Mouse (Mus musculus) embryo, embryonic 9.5 days (tissue): Measurements from ENCODE around the gene Shq1.

Source experiments
- DNase-seq: peaks from one replicate; pipeline ENCODE4 v3.0.0-alpha.2; 2017; ENCODE audit errors: extremely low spot score

Gene Shq1

DNA sequence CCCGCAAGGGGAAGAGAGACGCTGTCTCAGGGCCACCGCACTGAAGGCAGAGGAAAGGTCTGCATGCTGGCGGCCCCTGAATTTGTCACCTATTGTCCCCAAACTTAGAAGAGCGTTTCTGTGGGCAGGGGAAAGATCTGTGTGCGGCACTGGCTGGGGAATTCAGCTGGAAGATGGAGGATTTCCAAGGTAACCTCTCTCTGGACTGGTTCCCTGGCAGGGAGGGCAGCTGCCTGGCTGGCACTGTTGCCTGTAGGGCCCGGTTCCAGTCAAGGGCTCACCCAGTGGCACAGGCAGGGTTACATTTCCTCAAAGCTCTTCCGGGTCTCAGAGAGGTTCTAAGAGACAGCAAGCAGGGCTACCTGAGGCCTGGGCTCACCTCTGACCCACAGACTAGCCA, 138.6 kb downstream of the Shq1 start:
- DNase-seq, result no peak

DNA sequence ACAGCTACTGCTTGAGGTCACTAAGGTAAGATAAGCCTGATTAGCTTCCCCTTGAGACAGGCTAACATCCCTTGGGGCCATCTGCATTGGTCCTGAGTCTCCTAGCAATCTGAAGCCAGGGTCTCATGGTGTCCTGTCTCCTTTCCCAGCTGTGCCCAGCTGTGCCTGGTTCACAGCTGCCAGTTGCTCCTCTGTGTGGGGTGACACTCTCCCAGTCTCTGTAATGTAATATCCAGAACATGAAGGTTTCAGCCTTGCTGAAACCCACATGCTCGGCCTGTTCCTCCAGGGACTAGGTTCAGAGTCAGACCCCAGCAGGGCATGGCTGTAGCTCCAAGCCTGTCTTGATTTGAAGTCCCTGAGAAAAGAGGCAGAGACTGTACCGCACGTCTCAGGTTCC, 141.3 kb downstream of the Shq1 start:
- DNase-seq, result no peak

DNA sequence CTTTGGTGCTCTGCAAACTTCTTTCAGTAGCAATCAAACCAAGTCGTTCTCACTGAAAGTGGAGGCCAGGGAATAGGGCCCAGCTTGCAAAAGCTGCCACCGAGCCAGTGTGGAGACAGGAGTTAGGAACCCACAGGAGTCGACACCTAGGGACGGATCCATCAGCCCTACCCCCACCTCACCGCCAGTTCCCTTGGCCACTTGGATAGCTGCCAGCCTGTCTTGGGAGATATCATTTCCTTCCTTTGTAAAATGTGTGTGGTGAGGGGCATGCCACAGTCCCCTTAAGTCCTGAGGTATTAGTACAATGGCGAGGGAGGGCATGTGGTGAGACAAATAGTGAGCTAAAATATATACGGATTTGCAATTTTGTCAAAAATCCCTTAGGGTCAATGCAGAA, 142.4 kb downstream of the Shq1 start:
- no peak for DNase-seq

DNA sequence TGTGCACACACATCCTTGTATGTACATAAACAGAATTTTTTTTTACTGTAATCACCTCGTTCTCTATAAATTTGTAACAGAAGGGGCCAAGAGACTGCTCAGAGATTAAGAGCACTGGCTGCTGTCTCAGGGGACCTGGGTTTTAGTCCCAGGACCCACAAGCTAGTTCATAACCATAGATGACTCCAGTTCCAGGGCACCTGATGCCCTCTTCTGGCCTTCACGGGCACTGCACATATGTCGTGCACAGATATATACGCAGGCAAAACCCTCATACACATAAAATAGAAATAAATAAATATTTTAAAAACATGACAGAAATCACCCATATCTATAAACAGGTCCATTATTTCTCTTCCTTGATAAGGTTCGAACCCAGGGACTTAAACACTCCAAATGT, 143.0 kb downstream of the Shq1 start:
- no peak for DNase-seq

DNA sequence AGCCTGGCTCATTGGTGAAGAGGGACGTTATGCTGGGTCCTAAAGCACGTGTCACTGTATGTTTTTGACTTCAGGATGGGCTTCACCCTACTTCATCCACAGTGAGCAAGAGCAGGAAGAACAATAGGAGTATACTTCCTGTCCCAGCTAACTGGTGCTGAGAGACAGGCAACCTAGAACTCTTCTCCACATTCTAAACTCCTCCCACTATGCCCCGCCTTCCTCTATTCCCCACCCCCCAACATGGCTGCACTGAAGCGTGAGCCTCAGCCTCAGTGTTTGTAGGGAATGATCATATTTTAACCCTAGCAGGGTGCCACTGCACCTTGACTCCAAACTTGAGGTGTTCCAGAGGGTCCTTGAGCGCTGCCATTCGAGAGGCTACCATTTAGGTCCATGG, 143.8 kb downstream of the Shq1 start:
- no peak for DNase-seq

DNA sequence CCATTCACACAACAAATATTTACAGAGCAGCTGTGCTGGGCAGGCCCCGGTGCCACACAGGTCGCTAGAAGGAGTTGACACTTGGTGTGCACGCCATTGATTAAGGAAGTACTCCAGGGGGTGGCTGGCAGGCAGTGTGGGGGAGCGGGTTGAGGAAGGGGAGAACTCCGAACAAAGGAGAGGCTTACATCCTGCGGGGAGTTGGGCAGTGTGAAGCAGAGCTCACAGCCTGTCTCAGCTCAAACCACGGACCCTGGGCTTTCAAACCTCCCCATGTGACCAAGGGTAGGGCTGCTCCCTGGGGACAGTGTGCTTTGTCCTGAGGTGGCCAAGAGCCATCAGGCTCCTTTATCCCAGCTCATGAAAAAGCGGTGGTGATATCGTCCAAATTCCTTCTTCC, 144.9 kb downstream of the Shq1 start:
- peak; percentile 39 for DNase-seq

DNA sequence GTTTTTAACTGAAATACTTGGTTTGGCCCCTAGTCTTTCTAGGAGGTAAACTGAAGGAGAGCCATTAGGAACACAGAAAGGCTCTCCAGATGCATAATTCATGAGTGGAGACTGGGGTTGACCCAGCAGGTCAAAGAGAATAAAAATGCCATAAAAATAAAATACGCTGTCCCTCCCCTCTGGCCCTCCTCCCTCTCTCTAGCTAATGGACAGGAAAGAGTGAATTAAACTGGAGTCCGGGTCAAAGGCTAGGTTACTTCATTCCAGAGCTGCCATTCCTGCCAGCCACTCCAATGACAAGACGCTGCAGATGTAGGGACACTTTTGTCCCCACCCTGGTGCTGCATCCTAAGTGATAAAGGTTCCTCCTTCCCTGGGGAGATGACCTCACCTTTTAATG, 145.5 kb downstream of the Shq1 start:
- peak; percentile 64 for DNase-seq

DNA sequence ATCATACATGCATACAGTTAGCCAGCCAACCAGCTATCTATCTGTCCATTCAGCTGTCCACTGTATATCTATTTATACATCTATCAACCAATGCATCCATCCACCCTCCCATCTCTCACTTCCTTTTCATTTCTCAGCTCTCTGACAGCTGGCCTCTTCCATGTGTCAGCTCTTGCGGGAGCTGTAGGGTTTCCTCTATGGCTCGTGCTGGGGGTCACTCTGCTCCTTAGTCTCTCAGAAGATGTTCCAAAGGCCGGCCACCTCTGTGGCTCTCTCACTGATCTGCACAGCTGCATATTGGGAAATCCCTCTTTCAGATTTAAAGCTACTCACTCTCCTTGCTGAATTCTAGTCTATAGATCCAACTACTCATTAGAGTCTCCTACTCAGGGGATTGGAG, 148.5 kb downstream of the Shq1 start:
- no peak for DNase-seq

DNA sequence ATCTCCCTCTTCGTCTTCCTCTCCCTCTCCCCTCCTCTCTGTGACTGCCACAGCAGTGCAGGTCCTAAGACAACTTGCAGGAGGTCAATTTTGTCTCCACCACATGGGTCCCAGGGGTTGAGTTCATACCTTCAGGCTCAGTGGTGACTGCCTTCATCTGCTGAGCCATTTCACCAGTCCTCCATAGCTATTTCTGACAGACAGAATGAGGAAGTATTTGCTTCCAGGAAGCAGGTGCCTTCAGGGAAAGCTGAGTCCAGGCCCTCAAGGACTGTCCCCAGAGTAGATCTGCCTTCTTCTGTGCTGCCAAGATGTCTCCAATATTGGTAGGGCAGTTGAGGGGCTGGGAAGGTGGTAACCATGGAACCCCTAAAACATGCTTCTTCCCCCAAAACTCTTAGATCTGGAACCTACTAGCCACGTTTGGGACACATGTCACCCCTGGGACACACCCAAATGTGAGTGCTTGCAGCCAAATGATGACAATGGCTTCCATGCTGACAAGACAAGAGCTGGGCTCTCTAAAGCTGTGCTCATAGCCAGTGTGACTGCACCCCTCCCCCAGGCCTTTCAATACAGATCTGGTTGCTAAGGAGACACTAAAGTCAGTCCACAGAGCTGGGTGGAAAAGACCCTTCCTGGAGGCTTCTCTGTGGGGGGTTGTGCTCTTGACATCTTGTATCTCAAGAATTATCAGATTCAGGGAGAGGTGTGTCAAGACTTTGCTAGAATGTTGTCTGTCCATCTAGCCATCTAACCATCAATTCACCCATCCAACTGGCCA, 149.2 kb downstream of the Shq1 start:
- DNase-seq, result no peak

DNA sequence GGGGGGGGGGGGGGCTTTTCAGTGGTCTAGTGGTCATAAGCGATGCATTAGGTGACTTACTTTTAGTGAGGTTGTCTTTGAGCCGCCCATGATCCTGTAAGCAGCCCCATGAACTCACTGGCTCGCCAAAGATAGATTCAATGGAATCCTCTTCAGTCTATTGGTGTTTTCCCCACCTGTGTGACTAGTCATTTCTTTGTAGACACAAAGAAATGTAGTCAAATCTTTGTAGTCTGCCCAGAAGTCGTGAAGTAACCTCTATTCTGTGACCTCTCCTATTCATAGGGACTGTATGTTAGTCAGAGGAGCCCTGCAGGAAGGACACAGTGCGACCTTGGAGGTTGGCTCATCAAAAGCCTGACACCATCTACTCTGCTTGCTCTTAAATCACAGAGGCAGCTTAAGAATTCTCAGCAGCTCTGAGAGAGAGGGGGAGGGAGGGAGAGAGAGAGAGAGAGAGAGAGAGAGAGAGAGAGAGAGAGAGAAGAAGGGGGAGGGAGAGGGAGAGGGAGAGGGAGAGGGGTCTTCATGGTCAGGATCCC, 150.3 kb downstream of the Shq1 start:
- no peak for DNase-seq

DNA sequence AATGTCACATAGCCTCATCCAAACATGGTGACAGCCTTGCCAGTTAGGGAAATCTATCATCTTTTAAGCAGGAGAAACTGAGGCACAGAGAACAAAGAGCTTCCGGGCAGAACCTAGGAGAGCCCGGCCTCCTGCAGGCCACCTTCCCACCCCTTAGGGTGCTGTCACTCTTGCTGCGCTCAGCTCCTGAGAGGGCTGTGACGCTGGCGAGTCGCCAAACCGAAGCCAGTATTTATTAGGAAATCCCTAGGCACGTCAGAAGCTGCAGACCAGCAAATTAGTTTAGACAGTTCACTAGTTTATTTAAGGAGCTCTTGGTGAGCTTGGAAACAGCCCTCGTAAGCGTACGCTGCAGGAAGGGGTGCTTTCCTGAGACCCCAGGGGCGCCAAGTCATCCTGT, 151.1 kb downstream of the Shq1 start:
- DNase-seq, result no peak
